Comparison of ENCODE assay signal across 8 mouse cellular contexts in genomic region chr5:20950093-20950492, GRCm38 (mm10). TPM values are rescaled to one million over a fixed set of nuclear protein-coding genes. Genes with fewer than 3 reads are reported as not detected.
DNase-seq lines count a peak whose midpoint lies in the region; ATAC-seq and TF ChIP-seq lines count a peak whose summit lies in the region.

No protein-coding gene starts in this region.

- H3K9me3 ChIP-seq in hindbrain, postnatal 0 days (ENCODE audit: low read length), result no peaks in the 10 kb centered on the region

- ATAC-seq in hindbrain, postnatal 0 days, result no peak
- ATAC-seq in monocyte, adult 5-6 weeks (replicated peaks; ENCODE audit: insufficient number of reproducible peaks, low FRiP score, low TSS enrichment, poor library complexity, severe bottlenecking), result no peak

- no peak for DNase-seq in left cerebral cortex, adult 2 months (ENCODE audit: extremely low spot score in 1 of 2, low spot score in 2 of 2)
- DNase-seq in left cerebral cortex, adult 8-10 months (ENCODE audit: low spot score in 2 of 2), result no peak
- DNase-seq in hindbrain, postnatal 0 days (ENCODE audit: low spot score), result no peak
- no peak for DNase-seq in spleen, postnatal 36 days (ENCODE audit: low spot score in 2 of 2)
- no peak for DNase-seq in urinary bladder, postnatal 25 days (ENCODE audit: low spot score)

- no peak for TF ChIP-seq POLR2A in cortical plate, adult 2 months (IDR thresholded peaks at IDR 0.05; ENCODE audit: extremely low read depth, insufficient read depth, low read length)
- TF ChIP-seq POLR2A in myocyte (IDR thresholded peaks at IDR 0.05; ENCODE audit: insufficient read length, low read depth), result no peak

- no peak overlapping the region for H3ac ChIP-seq in myocyte (ENCODE audit: control insufficient read depth, insufficient read length)

- no peaks in the 10 kb centered on the region for H3K27me3 ChIP-seq in hindbrain, postnatal 0 days (ENCODE audit: insufficient read depth, low read length)
- H3K27me3 ChIP-seq in myocyte (ENCODE audit: control insufficient read depth, insufficient read depth, insufficient read length), result no peaks in the 10 kb centered on the region

- intact Hi-C loops in left cerebral cortex, adult 2 months (cut with DNase I), result loop anchor here (2.0 to 5.0 kb wide), 2 partner anchors 38 to 67 kb away; partner anchors contain the start of genes Phtf2 and Tmem60

- peaks cover 70% of the 10 kb centered on the region for H3K79me2 ChIP-seq in myocyte (ENCODE audit: control insufficient read depth, insufficient read depth)

- H3K4me2 ChIP-seq in hindbrain, postnatal 0 days (ENCODE audit: low read depth, low read length), result peak overlapping the region; percentile 64
- peak overlapping the region; percentile 90 for H3K4me2 ChIP-seq in myocyte (ENCODE audit: low read depth)

- H3K9ac ChIP-seq in hindbrain, postnatal 0 days (replicated peaks; ENCODE audit: low read length), result peak overlapping the region; percentile 90

- H3K36me3 ChIP-seq in hindbrain, postnatal 0 days (ENCODE audit: insufficient read depth, low read length), result no peaks in the 10 kb centered on the region
- no peaks in the 10 kb centered on the region for H3K36me3 ChIP-seq in myocyte (ENCODE audit: control insufficient read depth, insufficient read depth)

- H3K4me3 ChIP-seq in left cerebral cortex, adult 2 months, result peak overlapping the region; percentile 83
- peak overlapping the region; percentile 92; the same call in 1 of the 2 replicates for H3K4me3 ChIP-seq in cortical plate, adult 2 months (ENCODE audit: insufficient read depth, low read length)
- H3K4me3 ChIP-seq in hindbrain, postnatal 0 days (ENCODE audit: low read length), result peak overlapping the region; percentile 82
- H3K4me3 ChIP-seq in myocyte, result peak overlapping the region; percentile 90

- peaks cover 6% of the 10 kb centered on the region for H3K4me1 ChIP-seq in cortical plate, adult 2 months (ENCODE audit: control insufficient read depth, insufficient read depth, low read length)
- H3K4me1 ChIP-seq in hindbrain, postnatal 0 days (ENCODE audit: insufficient read depth, low read length), result peaks cover 6% of the 10 kb centered on the region; the same call in 1 of the 2 replicates

- H3K27ac ChIP-seq in left cerebral cortex, adult 2 months, result peak overlapping the region; percentile 50; the same call in 1 of the 2 replicates
- no peak overlapping the region for H3K27ac ChIP-seq in cortical plate, adult 2 months (ENCODE audit: insufficient read depth, low read length)
- 0 out of 2 replicates have a peak overlapping the region, but pooled peaks have one; percentile 99 for H3K27ac ChIP-seq in hindbrain, postnatal 0 days

- WGBS in hindbrain, postnatal 0 days, result 1% methylated on average over 5 of the region's 5 CpGs

- TF ChIP-seq CTCF in left cerebral cortex, adult 2 months (IDR thresholded peaks at IDR 0.05), result no peak
- TF ChIP-seq CTCF in cortical plate, adult 2 months (IDR thresholded peaks at IDR 0.05; ENCODE audit: extremely low read depth, insufficient read depth, low read length), result no peak
- no peak for TF ChIP-seq CTCF in hindbrain, postnatal 0 days (IDR thresholded peaks at IDR 0.05; ENCODE audit: low read depth)

TF ChIP-seq in myocyte, 11 proteins besides CTCF, POLR2A, EP300 and RAD21:
- no peak for TF ChIP-seq MAX (IDR thresholded peaks at IDR 0.05; ENCODE audit: low read depth)
- no peak for TF ChIP-seq USF1 (IDR thresholded peaks at IDR 0.05; ENCODE audit: low read depth)
- TF ChIP-seq TCF12 (IDR thresholded peaks at IDR 0.05; ENCODE audit: insufficient read depth, poor library complexity, severe bottlenecking), result no peak
- no peak for TF ChIP-seq SRF (IDR thresholded peaks at IDR 0.05; ENCODE audit: control insufficient read depth, insufficient read length, low read depth)
- TF ChIP-seq E2F4 (IDR thresholded peaks at IDR 0.05; ENCODE audit: insufficient read depth), result no peak
- TF ChIP-seq REST (IDR thresholded peaks at IDR 0.05; ENCODE audit: insufficient read depth, insufficient read length), result no peak
- no peak for TF ChIP-seq CEBPB (IDR thresholded peaks at IDR 0.05; ENCODE audit: insufficient read depth, poor library complexity, severe bottlenecking)
- no peak for TF ChIP-seq TCF3 (IDR thresholded peaks at IDR 0.05; ENCODE audit: insufficient read length, low read depth)
- TF ChIP-seq MYOD1 (IDR thresholded peaks at IDR 0.05; ENCODE audit: control insufficient read depth in 1 of 3, insufficient read length in 2 of 3, low read depth in 2 of 3), result no peak
- no peak for TF ChIP-seq MYOG (IDR thresholded peaks at IDR 0.05; ENCODE audit: control insufficient read depth in 1 of 3, insufficient read depth in 1 of 3, insufficient read length in 2 of 3, low read depth in 2 of 3)

RNA-seq across cellular contexts. Expression of gene Rsbn1l, which starts 6.1 kb away (rescaled TPM):
- 10 to 100 TPM; 16.8 to 17.8 TPM for total RNA-seq in left cerebral cortex, adult 2 months (2021)
- 10 to 100 TPM; 17.9 to 19.3 (median 19.0) TPM for total RNA-seq in left cerebral cortex, adult 8-10 months (2022)
- polyA plus RNA-seq in cortical plate, adult 2 months (2012; rRNA removed), result 9.1 and 9.7 TPM in 2 replicates
- 4.5 and 5.5 TPM in 2 replicates for total RNA-seq in hindbrain, postnatal 0 days (2014; rRNA removed)
- 3.7 and 4.0 TPM in 2 replicates for polyA plus RNA-seq in hindbrain, postnatal 0 days (2015; fragmentation: Nextera tagmentation; extraction: Ambion mirVana)
- 2.2 TPM for polyA plus RNA-seq in myocyte (2012; fragmentation: generic; extraction: Trizol)
- 46.5 to 65.5 TPM (median 51.9 TPM) in 3 replicates for total RNA-seq in monocyte, adult 5-6 weeks (2017)
